Mouse (Mus musculus): ENCODE data around the gene Nmur1. TPM values are rescaled to one million over a fixed set of nuclear protein-coding genes. Genes with fewer than 3 reads are reported as not detected.

Gene Nmur1
- polyA plus RNA-seq, 1 experiment from 2014 or later = 4.5 TPM

DNA sequence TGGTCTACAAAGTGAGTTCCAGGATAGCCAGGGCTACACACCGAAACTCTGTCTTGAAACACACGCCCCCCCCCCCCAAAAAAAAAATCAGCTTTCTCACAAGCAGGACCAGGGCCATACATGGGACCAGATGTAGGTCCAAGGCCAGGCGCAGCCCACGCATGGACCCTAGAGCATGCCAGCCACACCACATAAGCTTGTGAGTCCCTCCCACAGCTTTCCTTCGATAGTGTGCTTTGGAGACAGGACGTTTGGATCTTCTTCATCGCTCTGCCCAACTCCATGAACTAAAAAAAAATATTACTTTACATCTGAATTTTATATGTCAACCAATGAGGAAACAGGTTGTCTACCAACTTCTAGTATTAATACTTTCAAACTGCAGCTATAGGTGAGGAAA is 7.3 kb upstream of the Nmur1 start:
- Histone ChIP-seq H3K4me1 (replicated peaks; ENCODE audit: control insufficient read depth, insufficient read depth, low read length) (0 out of 2 replicates have a peak, but pooled peaks cover 3% of the 10 kb centered on the region), H3K27ac (ENCODE audit: low read depth, low read length) (no peak overlapping the region), H3K27me3 (replicated peaks; ENCODE audit: control insufficient read depth, insufficient read depth, low read length) (no peaks in the 10 kb centered on the region), H3K4me2 (replicated peaks; ENCODE audit: low read depth) (no peak overlapping the region), H3K4me3 (ENCODE audit: low read depth, low read length) (no peak overlapping the region), H3K9me3 (ENCODE audit: control insufficient read depth) (no peaks in the 10 kb centered on the region), H3K36me3 (ENCODE audit: control insufficient read depth, insufficient read depth) (no peaks in the 10 kb centered on the region), H3K9ac (ENCODE audit: low read depth, low read length) (no peak overlapping the region)
- no peak for ATAC-seq
- 81% methylated on average over 7 of the region's 7 CpGs for WGBS
- TF ChIP-seq CTCF (IDR thresholded peaks at IDR 0.05; ENCODE audit: low read depth) = no peak

DNA sequence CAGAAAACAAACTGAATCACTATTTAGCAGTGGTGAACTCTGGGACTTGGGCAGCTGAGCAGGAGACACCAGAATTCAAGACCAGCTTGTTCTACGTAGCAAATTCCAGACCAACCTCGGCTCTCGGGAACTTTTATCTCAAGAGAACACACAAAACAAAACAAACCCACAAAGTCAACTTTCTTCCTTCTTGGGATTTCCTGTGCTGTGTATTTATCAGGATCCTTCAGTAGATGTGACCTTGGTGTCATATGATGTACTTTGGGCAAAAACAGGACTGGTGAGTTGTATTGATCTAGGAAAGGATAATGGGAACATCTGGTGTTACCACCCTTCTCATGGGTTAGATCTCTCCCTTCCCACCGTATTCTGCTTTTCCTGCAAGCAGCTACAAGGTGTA is 6.8 kb upstream of the Nmur1 start:
- no peak overlapping the region for H3K9ac ChIP-seq (ENCODE audit: low read depth, low read length)
- H3K4me2 ChIP-seq (replicated peaks; ENCODE audit: low read depth) = no peak overlapping the region
- H3K4me1 ChIP-seq (replicated peaks; ENCODE audit: control insufficient read depth, insufficient read depth, low read length) = 0 out of 2 replicates have a peak, but pooled peaks cover 3% of the 10 kb centered on the region
- no peaks in the 10 kb centered on the region for H3K27me3 ChIP-seq (replicated peaks; ENCODE audit: control insufficient read depth, insufficient read depth, low read length)
- no peaks in the 10 kb centered on the region for H3K36me3 ChIP-seq (ENCODE audit: control insufficient read depth, insufficient read depth)
- H3K27ac ChIP-seq (ENCODE audit: low read depth, low read length) = no peak overlapping the region
- 54% methylated on average over 4 of the region's 4 CpGs for WGBS
- no peak for ATAC-seq
- no peaks in the 10 kb centered on the region for H3K9me3 ChIP-seq (ENCODE audit: control insufficient read depth)
- TF ChIP-seq CTCF (IDR thresholded peaks at IDR 0.05; ENCODE audit: low read depth) = no peak
- no peak overlapping the region for H3K4me3 ChIP-seq (ENCODE audit: low read depth, low read length)

DNA sequence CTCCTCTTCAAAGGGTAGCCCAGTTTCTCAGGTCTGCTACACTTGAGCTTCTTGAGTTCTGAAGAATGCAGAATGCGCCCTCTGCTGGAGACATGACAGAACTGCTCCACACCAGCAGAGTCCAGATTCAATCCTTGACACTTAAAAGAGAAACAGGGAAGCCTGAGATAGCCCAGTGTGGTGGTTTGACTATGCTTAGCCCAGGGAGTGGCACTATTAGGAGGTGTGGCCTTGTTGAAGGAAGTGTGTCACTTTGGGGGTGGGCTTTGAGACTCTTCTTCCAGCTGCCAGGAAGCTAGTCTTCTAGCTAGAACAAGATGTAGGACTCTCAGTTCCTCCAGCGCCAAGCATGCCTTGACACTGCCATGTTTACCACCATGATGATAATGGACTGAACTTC is 4.0 kb upstream of the Nmur1 start:
- ATAC-seq = no peak
- Histone ChIP-seq H3K9me3 (ENCODE audit: control insufficient read depth) (no peaks in the 10 kb centered on the region), H3K4me2 (replicated peaks; ENCODE audit: low read depth) (no peak overlapping the region), H3K27ac (ENCODE audit: low read depth, low read length) (no peak overlapping the region), H3K36me3 (ENCODE audit: control insufficient read depth, insufficient read depth) (no peaks in the 10 kb centered on the region), H3K9ac (ENCODE audit: low read depth, low read length) (no peak overlapping the region), H3K27me3 (replicated peaks; ENCODE audit: control insufficient read depth, insufficient read depth, low read length) (no peaks in the 10 kb centered on the region), H3K4me3 (ENCODE audit: low read depth, low read length) (no peak overlapping the region), H3K4me1 (replicated peaks; ENCODE audit: control insufficient read depth, insufficient read depth, low read length) (0 out of 2 replicates have a peak, but pooled peaks cover 3% of the 10 kb centered on the region)
- TF ChIP-seq CTCF (IDR thresholded peaks at IDR 0.05; ENCODE audit: low read depth) = peak; percentile 95
- WGBS = 40% methylated on average over 2 of the region's 2 CpGs

DNA sequence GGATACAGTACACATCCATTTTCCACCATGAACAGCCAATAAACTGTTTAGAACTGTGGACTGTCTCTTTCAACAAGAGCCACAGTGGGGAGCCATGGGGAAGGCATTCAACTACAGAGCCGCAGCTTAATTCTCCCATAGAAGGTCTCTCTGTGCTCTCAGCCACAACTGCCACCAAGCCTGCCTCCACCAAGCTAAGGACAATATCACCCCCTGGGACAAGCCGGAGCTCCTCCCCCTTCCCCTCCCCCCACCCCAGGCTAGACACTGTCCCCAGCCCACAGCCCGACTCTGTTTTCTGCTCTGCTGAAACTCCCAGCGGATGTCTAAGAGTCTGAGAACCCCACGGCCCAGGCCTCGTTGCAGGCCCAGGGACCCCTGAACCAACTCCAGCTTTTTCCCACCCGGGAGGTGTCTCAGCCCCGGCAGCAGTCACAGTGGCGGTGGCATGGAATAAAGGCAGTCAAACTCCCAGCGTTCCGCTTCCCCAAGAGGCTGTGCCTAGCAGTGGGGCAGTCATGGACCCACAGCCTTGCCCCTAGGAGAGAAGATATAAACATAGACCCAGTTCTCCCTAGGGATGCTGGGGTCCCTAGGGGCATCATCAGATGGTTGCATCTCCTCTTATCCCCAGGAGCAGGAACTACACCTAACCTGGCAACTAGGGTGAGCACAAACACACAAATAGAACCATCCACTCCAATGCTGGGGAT is 1.0 kb downstream of the Nmur1 start:
- no peak overlapping the region for H3K9ac ChIP-seq (ENCODE audit: low read depth, low read length)
- H3K4me2 ChIP-seq (replicated peaks; ENCODE audit: low read depth) = no peak overlapping the region

DNA sequence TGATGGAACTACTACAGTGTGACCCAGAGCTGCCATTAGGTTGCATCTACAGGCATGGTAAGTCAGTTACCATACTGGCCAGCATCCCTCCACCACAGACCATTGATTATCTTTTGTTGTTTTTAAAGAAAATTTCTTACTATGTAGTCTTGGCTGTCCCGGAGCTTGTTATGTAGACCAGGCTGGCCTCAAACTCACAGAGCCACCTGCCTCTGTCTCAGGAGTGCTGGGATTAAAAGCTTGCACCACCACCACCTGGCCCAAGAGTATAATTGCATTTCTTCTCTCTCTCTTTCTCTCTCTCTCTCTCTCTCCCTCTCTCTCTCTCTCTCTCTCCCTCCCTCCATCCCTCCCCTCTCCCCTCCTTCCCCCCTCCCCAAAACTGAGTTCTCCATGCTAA is 1.7 kb downstream of the Nmur1 start:
- Histone ChIP-seq H3K9me3 (ENCODE audit: control insufficient read depth) (no peaks in the 10 kb centered on the region), H3K4me2 (replicated peaks; ENCODE audit: low read depth) (no peak overlapping the region), H3K4me3 (ENCODE audit: low read depth, low read length) (no peak overlapping the region), H3K4me1 (replicated peaks; ENCODE audit: control insufficient read depth, insufficient read depth, low read length) (no peaks in the 10 kb centered on the region), H3K9ac (ENCODE audit: low read depth, low read length) (no peak overlapping the region), H3K27ac (ENCODE audit: low read depth, low read length) (no peak overlapping the region), H3K36me3 (ENCODE audit: control insufficient read depth, insufficient read depth) (no peaks in the 10 kb centered on the region), H3K27me3 (replicated peaks; ENCODE audit: control insufficient read depth, insufficient read depth, low read length) (no peaks in the 10 kb centered on the region)
- TF ChIP-seq CTCF (IDR thresholded peaks at IDR 0.05; ENCODE audit: low read depth) = no peak
- no peak for ATAC-seq
- WGBS = 62% methylated on average over 1 of the region's 1 CpGs

More for the DNA sequence above, 1.0 kb downstream of the Nmur1 start:
- ATAC-seq = no peak
- H3K27ac ChIP-seq (ENCODE audit: low read depth, low read length) = no peak overlapping the region
- no peaks in the 10 kb centered on the region for H3K4me1 ChIP-seq (replicated peaks; ENCODE audit: control insufficient read depth, insufficient read depth, low read length)
- no peak for TF ChIP-seq CTCF (IDR thresholded peaks at IDR 0.05; ENCODE audit: low read depth)
- 45% methylated on average over 11 of the region's 11 CpGs for WGBS
- no peaks in the 10 kb centered on the region for H3K36me3 ChIP-seq (ENCODE audit: control insufficient read depth, insufficient read depth)
- no peaks in the 10 kb centered on the region for H3K27me3 ChIP-seq (replicated peaks; ENCODE audit: control insufficient read depth, insufficient read depth, low read length)
- no peaks in the 10 kb centered on the region for H3K9me3 ChIP-seq (ENCODE audit: control insufficient read depth)
- H3K4me3 ChIP-seq (ENCODE audit: low read depth, low read length) = no peak overlapping the region

DNA sequence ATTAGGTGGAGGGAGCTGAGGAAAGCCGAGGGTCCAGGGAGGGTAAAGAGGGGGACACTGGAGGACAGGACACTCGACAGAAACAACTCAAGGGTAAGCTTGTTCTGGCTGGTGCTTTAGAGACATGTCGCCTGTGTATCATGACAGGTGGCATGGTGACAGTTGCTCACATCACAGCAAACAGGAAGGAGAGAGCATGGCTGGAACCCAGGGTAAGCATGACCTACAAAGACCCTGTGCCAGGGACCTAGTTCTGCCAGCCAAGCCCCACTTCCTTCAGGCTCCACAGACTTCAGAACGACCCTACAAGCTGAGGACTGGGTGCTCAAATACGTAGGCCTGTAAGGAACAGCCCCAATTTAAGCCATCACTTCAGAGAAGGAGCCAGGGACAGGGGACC is 2.1 kb downstream of the Nmur1 start:
- WGBS = 80% methylated on average over 5 of the region's 5 CpGs

More for the DNA sequence above, 2.1 kb downstream of the Nmur1 start:
- Histone ChIP-seq H3K4me1 (replicated peaks; ENCODE audit: control insufficient read depth, insufficient read depth, low read length) (no peaks in the 10 kb centered on the region), H3K9ac (ENCODE audit: low read depth, low read length) (no peak overlapping the region), H3K36me3 (ENCODE audit: control insufficient read depth, insufficient read depth) (no peaks in the 10 kb centered on the region), H3K9me3 (ENCODE audit: control insufficient read depth) (no peaks in the 10 kb centered on the region), H3K4me3 (ENCODE audit: low read depth, low read length) (no peak overlapping the region), H3K27me3 (replicated peaks; ENCODE audit: control insufficient read depth, insufficient read depth, low read length) (no peaks in the 10 kb centered on the region), H3K4me2 (replicated peaks; ENCODE audit: low read depth) (no peak overlapping the region), H3K27ac (ENCODE audit: low read depth, low read length) (no peak overlapping the region)
- no peak for ATAC-seq
- no peak for TF ChIP-seq CTCF (IDR thresholded peaks at IDR 0.05; ENCODE audit: low read depth)
